Mouse (Mus musculus) adrenal gland, postnatal 14 days (tissue): ENCODE results near the gene Trio. TPM values are rescaled to one million over a fixed set of nuclear protein-coding genes. Genes with fewer than 3 reads are reported as not detected.

ENCODE experiments used
- DNase-seq: peaks from one replicate; pipeline ENCODE4 v3.0.0; 2021; ENCODE audit warnings: mixed read lengths
- total RNA-seq: library from RNA; stranded (reverse); gene quantifications from 2 replicates; pipeline ENCODE4 v1.2.3, GENCODE M21; 2021

Trio gene
- total RNA-seq, 1 experiment from 2014 or later: 59.0 TPM

DNA sequence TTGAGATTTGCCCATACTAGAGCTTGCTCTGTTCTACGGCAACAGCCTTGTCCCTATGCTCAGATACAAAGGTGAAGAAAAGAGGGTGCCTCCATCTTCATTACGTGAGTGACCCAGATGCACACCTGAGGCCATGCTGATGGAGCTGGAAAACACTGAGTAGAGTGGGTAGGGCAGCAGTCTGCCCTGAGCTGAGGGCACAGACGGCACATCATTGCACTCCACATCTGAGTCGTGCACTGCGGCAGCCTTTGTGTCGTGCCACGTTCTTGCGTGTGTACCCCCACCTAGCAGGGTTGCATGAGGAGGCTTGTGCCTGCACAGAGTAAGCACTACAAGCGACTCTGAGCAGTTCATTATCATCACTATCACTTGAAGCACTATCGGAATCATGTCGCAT, 80.8 kb downstream of the Trio start:
- no peak for DNase-seq

- peak; percentile 46 for DNase-seq
Measured at GRCm38 (mm10) chr15:27943486-27944195, 82.0 kb downstream of the Trio start.

DNA sequence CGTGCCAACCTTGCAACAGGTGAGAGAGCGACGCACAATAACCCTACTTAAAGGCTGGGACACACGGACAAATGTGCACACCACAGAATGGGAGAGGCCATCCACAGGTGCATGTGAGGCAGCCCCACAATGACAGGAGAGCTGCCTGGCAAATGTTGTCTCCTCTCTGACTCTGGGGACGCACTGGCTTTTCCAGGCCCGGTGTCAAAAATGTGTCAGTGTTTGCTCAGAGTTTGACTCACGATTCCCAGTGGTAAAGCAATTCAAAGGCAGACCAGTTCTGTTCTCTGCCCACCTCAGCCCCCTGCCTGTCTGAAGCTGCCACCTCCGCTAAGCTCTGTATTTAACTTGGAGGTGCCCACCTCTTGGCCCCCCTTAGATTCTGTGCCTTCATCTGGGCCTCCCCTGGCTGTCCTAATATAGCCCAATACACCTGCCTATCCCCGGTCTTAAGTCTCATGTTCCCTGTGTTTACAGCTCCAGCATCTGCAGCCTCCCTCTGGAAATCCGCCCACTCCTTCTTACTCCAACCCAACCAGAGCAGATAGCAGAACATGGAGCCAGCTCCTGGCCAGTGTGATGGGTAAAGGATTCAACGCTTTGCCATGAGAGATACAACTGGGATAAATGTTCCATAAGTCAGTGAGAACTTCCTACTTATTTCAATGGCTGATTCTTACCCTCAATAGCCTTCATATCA, 83.3 kb downstream of the Trio start:
- DNase-seq: peak; percentile 29

DNA sequence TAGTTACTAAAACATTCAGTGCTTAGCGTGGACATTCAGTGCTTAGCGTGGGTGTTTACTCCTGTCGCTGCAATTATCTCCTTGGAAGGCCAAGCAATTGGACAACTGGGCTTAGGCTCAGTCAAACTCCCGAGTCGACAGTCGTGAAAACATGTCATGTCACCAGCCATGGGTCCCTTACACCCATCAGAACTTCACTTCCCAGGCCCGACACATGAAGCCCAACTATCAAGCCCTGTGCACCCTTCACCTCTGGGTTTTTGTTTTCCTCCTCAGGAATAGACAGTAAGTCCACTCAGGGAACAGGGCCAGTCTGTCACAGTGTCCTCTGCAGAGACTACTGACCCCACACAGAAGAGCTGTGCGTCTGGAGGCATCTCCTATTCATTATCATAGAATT, 84.2 kb downstream of the Trio start:
- no peak for DNase-seq

GRCm38 (mm10) chr15:27941020-27941419, 84.6 kb downstream of the Trio start:
- no peak for DNase-seq

GRCm38 (mm10) chr15:27940032-27940431, 85.6 kb downstream of the Trio start:
- DNase-seq: no peak

DNA sequence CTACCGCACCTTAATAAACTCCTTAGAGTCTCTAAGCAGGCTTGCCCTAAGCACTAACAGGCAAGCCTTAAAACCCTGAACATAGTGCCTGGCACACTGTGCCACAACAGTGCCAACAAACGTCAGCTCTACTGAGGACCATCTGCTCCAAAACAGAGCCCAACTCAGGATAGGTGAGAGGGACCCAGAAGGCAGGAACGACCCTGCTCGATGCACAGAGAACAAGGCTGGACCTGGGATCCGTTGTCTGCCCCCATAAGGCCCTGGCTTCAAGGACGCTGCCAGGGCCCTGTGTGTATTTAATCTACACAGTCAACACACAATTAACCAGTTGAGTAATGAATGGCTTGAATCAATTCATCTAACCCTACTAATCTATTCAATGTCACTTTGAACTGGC, 86.8 kb downstream of the Trio start:
- DNase-seq: no peak

DNA sequence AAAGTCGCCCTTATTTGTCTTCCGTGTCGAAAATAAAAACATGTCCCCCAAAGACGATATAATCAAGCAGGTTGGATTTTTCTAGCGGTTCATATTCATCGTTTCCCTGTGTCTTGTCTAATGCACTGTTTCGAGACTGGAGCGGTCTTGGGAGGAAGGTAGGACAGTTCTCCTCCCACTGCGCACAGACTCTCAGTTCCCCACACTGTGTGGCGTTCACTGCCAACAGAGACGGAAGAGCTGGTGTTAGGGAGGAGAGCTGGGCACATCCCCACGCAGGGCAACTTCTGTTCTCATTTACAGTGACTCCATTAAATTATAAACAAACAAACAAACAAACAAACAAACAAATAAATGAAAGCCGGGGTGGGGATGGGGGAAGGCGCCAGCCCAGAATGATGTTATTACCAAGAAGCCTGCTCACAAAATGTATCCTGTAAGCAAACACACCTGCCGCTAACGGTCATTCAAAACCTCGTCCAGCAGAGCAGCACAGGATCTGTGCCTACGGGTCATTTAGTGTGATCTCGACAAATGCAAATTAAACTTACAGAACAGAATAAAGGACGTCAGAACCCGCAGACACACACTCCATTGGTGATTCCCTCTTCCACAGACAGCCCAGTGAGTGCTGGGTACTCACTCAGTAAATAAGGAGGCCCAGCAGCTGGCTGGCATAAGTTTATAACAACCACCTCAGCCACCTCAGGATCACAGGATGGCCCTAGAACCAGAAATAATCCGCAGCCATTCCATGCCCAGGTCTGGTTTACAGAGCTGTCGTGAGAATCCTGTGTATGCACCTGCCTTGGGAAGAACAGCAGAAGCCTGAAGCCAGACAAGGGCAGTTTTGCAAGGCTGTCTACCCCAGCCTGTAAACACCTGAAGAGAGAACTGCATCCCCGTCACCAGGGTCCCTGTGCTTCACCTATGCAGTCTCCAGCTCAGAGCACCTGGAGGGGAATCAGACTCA, 87.5 kb downstream of the Trio start:
- DNase-seq: no peak

GRCm38 (mm10) chr15:27937003-27937860, 88.4 kb downstream of the Trio start:
- DNase-seq: peak; percentile 58

DNA sequence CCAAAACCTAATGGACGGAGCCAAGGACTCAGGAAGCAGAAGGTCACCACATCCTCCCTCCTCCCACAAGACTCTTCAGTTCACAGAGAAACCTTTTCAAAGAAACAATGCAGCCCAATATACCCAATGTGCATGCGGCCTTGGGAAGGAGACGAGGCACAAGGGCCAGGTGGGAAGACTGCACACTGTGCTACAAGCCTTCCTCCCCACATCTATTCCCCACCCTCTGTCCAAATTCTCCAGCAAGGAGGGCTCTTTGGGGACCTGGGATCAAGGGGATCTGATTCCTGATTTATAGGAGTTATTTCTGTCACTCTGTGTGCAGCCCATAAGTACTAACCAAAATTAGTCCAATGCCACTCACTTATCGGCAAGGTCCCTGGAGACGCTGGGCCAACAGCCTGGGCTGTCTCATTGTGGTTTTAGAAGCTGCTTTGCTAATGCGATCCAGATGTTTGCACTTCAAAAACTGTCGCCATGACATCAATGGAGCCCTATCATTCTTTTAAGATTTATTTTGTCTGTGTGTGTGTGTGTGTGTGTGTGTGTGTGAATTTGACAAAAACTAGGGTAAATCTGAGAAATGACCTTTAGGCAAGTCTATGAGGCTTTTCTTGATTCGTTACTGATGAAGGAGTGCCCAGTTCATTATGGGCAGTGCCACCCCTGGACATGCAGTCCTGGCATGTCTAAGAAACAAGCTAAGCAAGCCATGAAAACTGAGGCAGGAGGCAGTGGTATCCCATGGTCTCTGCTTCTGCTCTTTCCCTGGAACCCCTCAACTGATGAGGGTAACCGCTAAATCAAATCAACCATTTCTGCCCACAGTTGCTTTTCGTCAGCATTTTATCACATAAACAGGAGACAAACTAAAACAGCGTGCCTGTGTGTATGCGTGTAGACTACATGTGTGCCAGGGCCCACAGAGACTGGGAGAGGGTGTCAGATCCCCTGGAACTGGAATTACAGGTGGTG, 89.6 kb downstream of the Trio start:
- no peak for DNase-seq

- DNase-seq: no peak
Measured at GRCm38 (mm10) chr15:27933270-27933669, 92.4 kb downstream of the Trio start.

DNA sequence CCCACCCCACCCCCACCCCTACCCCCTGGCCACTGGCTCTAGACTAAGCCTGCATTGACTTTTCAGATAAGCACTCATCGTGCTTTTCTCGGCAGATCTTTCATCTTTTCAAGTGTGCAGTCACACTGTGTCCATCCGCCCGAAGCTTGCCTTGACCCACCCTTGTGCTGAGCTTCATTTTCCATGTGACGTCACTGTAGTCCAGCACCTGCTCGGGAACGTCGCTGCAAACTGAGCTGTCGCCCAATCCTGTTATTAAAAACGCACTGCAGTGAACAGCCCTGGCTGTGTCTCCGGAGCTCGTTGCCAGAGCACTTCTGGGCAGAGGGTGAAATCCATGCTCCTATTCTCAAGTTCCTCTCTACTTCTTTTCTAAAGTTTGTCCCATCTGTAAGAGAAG, 93.8 kb downstream of the Trio start:
- DNase-seq: no peak

DNA sequence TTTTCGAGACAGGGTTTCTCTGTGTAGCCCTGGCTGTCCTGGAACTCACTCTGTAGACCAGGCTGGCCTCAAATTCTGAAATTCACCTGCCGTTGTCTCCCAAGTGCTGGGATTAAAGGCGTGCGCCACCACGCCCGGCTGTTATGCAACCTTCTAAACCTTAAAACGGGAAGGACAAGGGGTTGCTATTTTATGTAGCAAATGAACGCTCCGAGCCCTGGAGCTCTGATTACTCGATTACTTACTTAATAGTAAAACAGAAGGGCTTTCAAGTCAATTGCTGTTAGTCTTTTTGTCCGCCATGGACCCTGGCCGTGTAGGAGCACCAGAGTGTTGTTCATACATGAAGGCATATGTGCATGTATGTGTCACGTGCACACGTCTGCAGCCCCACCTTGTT, 94.2 kb downstream of the Trio start:
- no peak for DNase-seq

DNA sequence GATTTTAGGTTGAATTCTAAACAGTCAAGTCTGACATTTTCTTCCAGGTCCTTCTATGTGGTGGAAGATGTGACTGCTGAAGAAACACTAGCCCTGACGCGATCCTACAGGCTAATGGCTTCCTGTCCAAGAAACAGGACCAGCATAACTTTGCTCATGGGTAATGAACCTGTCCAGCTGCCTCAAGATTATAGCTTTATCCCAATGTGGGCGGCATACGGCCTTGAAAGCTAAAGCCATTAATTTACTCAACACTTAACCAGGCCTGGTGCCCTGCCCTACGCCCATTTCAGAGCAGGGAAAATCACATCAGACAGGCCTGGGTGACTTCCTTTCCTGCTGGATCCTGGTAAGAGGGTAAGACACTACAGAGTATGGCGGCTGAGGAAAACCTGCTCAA, 98.0 kb downstream of the Trio start:
- no peak for DNase-seq

GRCm38 (mm10) chr15:27926941-27927340, 98.7 kb downstream of the Trio start:
- no peak for DNase-seq

DNA sequence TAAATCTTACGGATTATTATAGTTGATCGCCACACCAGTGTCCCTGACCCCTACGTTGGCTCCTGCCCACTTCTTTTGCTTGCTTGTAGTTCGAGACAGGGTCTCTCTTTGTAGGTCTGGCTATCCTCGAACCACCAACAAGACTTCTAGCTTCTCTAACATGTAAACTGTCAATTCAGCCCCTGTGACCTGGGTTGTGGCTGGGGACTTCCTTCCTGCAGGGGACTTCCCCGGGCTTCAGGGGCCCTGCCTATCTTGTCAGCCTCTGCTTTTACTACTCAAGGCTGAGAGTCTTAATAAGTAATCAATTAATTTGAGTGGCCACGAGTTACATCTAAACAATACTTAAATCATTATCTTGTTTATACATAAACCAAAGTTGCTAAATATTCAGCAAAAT, 99.2 kb downstream of the Trio start:
- no peak for DNase-seq

DNA sequence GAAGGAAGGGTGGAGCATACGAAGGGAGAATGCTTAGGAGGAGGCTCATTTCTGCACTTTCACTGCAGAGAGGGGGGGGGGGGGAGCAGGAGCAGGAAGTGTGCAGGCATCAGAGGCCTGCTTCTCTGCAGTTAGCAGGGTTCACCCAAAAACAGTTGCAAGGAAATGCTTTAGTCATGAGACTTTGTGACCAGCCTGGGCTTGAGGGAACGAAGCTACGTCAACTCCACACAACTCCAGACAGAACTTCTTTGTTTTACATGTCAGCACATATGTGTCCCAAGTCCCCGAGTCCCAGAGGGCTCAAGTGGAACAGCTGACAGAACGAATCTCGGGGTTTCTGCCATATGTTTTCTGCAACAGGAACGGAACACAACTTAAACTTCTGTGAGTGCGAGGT, 99.8 kb downstream of the Trio start:
- no peak for DNase-seq

DNA sequence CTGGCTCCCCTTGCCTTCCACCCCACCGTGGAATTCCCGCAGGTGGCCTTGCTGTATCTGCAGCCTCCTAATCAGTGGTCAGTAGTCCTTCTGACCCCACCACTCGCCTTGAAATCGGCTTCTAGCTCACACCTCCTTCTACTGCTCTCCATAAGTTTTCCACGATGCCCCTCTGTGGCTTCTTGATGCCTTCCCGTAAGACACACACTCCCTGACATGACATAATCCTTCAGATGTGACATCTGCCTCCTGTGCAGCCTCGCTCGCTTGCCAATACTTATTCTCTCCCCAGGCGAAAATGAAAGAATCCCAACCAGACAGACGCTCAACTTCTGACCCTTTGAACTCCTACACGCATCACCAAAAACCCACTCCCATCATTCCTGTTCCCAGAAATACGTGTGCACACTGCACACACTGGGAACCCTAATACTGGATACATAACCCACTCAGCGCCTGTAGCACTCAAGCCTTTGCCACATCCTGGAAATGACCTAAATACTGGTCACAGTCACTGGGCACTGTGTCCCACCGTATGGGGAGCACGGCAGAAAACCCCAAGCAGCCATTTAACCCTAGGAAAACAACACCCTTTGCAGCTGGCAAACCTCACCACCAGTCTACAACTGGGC, 100.5 kb downstream of the Trio start:
- DNase-seq: no peak

- DNase-seq: no peak
Measured at GRCm38 (mm10) chr15:27923987-27924341, 101.7 kb downstream of the Trio start.

- peak; percentile 85 for DNase-seq
Measured at GRCm38 (mm10) chr15:27923280-27923986, 102.2 kb downstream of the Trio start.
